Mouse (Mus musculus) heart, embryonic 14.5 days (tissue): ENCODE data around the gene Per3. TPM values are rescaled to one million over a fixed set of nuclear protein-coding genes. Genes with fewer than 3 reads are reported as not detected.

Experiments used
- ATAC-seq: fragments of 200-750 bp; cut with Nextera tagmentation; 2 replicates; pipeline ENCODE4 v1.8.0; 2017; ENCODE audit warnings: low read depth, moderate TSS enrichment; ENCODE audit not compliant: insufficient number of reproducible peaks, insufficient read depth, low FRiP score
- H3K27ac ChIP-seq, 2 experiments: fragments of 200-500 bp in 1 of 2; fragments of 300-500 bp in 1 of 2; sonication (generic) in 1 of 2; replicated peaks in 1 of 2; 2 replicates each; pipeline ENCODE4 v1.5.1; 2012 to 2014; ENCODE audit warnings: low read depth in 2 of 2, low read length in 2 of 2, control low read depth in 1 of 2, mild to moderate bottlenecking in 1 of 2, mixed read lengths in 1 of 2; ENCODE audit not compliant: control insufficient read depth in 1 of 2, insufficient read depth in 1 of 2
- H3K27me3 ChIP-seq: fragments of 300-500 bp; sonication (generic); 2 replicates; pipeline ENCODE4 v1.6.1; 2014; ENCODE audit warnings: mild to moderate bottlenecking, low read length, control low read depth; ENCODE audit not compliant: control insufficient read depth, insufficient read depth
- H3K36me3 ChIP-seq: fragments of 300-500 bp; sonication (generic); 2 replicates; pipeline ENCODE4 v1.6.1; 2014; ENCODE audit warnings: mild to moderate bottlenecking, control low read depth, low read length, mixed read lengths; ENCODE audit not compliant: control insufficient read depth, insufficient read depth
- H3K4me1 ChIP-seq, 2 experiments: fragments of 200-500 bp in 1 of 2; fragments of 300-500 bp in 1 of 2; sonication (generic) in 1 of 2; 2 replicates each; pipeline ENCODE4 v1.6.1; 2012 to 2014; ENCODE audit warnings: low read length in 2 of 2, control low read depth in 1 of 2, mixed read lengths in 1 of 2; ENCODE audit not compliant: control insufficient read depth in 2 of 2, insufficient read depth in 2 of 2
- H3K4me2 ChIP-seq: fragments of 300-500 bp; sonication (generic); 2 replicates; pipeline ENCODE4 v1.6.1; 2014; ENCODE audit warnings: mild to moderate bottlenecking, low read length
- H3K4me3 ChIP-seq, 2 experiments: fragments of 200-500 bp in 1 of 2; fragments of 300-500 bp in 1 of 2; sonication (generic) in 1 of 2; 2 replicates each; pipeline ENCODE4 v1.5.1; 2012 to 2014; ENCODE audit warnings: low read length in 2 of 2, mild to moderate bottlenecking in 2 of 2, control low read depth in 1 of 2, low read depth in 1 of 2, moderate library complexity in 1 of 2; ENCODE audit not compliant: control insufficient read depth in 1 of 2, insufficient read depth in 1 of 2
- H3K9ac ChIP-seq: fragments of 300-500 bp; sonication (generic); 2 replicates; pipeline ENCODE4 v1.6.1; 2014; ENCODE audit warnings: mild to moderate bottlenecking, low read length
- H3K9me3 ChIP-seq: fragments of 300-500 bp; sonication (generic); 2 replicates; pipeline ENCODE4 v1.6.1; 2016; ENCODE audit warnings: low read length, control low read depth; ENCODE audit not compliant: control insufficient read depth
- WGBS: fragments of 180-500 bp; shearing (Covaris S2); extraction: QIAGEN DNeasy Blood & Tissue Kit; methylation state at CpG from one replicate; pipeline ENCODE4 v1.1.7; 2014; 5-methylcytosine and 5-hydroxymethylcytosine counted together
- polyA plus RNA-seq: library from polyadenylated mRNA; unstranded; fragments of >200 nt; fragmentation: Nextera tagmentation; extraction: Ambion mirVana; gene quantifications from 2 replicates; pipeline ENCODE4 v1.2.1, GENCODE M21; 2014

The Per3 gene
- polyA plus RNA-seq, 1 experiment from 2014 or later, result 11.3 TPM

- 71% methylated on average over 1 of the region's 1 CpGs for WGBS
- no peaks in the 10 kb centered on the region for H3K27me3 ChIP-seq
- H3K9ac ChIP-seq, result no peak overlapping the region
- H3K4me2 ChIP-seq, result no peak overlapping the region
- ATAC-seq, result no peak
- no peaks in the 10 kb centered on the region for H3K36me3 ChIP-seq
- no peak overlapping the region for H3K27ac ChIP-seq
- no peaks in the 10 kb centered on the region for H3K9me3 ChIP-seq
- H3K4me3 ChIP-seq, result no peak overlapping the region
- H3K4me1 ChIP-seq, result peaks cover 0 to 3% of the 10 kb centered on the region in 2 experiments; a peak in 2 of 4 replicates
Observed at GRCm38 (mm10) chr4:150957106-150957458, 87.4 kb downstream of the Per3 start.

- no peak overlapping the region for H3K9ac ChIP-seq
- no peaks in the 10 kb centered on the region for H3K9me3 ChIP-seq
- no peak overlapping the region for H3K4me3 ChIP-seq
- no peak overlapping the region for H3K4me2 ChIP-seq
- 64% methylated on average over 13 of the region's 13 CpGs for WGBS
- H3K27ac ChIP-seq, result no peak overlapping the region
- H3K4me1 ChIP-seq, result peaks cover 0 to 3% of the 10 kb centered on the region in 2 experiments; a peak in 2 of 4 replicates
- no peaks in the 10 kb centered on the region for H3K27me3 ChIP-seq
- no peak for ATAC-seq
- H3K36me3 ChIP-seq, result no peaks in the 10 kb centered on the region
Observed at GRCm38 (mm10) chr4:150956369-150957105, 87.9 kb downstream of the Per3 start.

Other genes starting within 250 kb of the Per3 start
- 9.4 and 10.7 TPM in 2 replicates for gene Errfi1, start 190.7 kb downstream of the Per3 start, polyA plus RNA-seq
- gene Park7, start 130.2 kb downstream of the Per3 start, polyA plus RNA-seq, result 333 and 351 TPM in 2 replicates
- 1.8 and 2.1 TPM in 2 replicates for gene Tnfrsf9, start 130.1 kb downstream of the Per3 start, polyA plus RNA-seq
- gene Uts2, start 47.6 kb downstream of the Per3 start, polyA plus RNA-seq, result not detected in 2 replicates
- gene Vamp3, start 13.3 kb upstream of the Per3 start, polyA plus RNA-seq, result 89.7 and 97.4 TPM in 2 replicates
- gene Gm13090, start 44.9 kb upstream of the Per3 start, polyA plus RNA-seq, result 0.28 TPM in 1 of 2 replicates, not detected in the other